Mouse (Mus musculus) left cerebral cortex, adult 8-10 months (tissue): ENCODE measurements around the gene Prtn3. TPM values are rescaled to one million over a fixed set of nuclear protein-coding genes. Genes with fewer than 3 reads are reported as not detected.
A peak's percentile ranks its signal among the peaks of the same experiment; 100 is the strongest.

ENCODE experiments used
- DNase-seq, 2 experiments: peaks; one replicate each; pipeline ENCODE4 v3.0.0; 2022; ENCODE audit warnings: low spot score in 2 of 2
- microRNA-seq, 2 experiments: library from miRNA; unstranded; fragments of <30 nt; microRNA quantifications; one replicate each; pipeline ENCODE4 v1.2.0; 2022
- total RNA-seq, 4 experiments: library from RNA; stranded (reverse); gene quantifications; 2 replicates each; pipeline ENCODE4 v1.2.4; 2022

The Prtn3 gene
- total RNA-seq, 4 experiments from 2014 or later: 2.4 to 3.2 (median 2.7) TPM

- no peak for DNase-seq
Measured at GRCm38 (mm10) chr10:79925785-79926490, 51.7 kb downstream of the Prtn3 start.

DNA sequence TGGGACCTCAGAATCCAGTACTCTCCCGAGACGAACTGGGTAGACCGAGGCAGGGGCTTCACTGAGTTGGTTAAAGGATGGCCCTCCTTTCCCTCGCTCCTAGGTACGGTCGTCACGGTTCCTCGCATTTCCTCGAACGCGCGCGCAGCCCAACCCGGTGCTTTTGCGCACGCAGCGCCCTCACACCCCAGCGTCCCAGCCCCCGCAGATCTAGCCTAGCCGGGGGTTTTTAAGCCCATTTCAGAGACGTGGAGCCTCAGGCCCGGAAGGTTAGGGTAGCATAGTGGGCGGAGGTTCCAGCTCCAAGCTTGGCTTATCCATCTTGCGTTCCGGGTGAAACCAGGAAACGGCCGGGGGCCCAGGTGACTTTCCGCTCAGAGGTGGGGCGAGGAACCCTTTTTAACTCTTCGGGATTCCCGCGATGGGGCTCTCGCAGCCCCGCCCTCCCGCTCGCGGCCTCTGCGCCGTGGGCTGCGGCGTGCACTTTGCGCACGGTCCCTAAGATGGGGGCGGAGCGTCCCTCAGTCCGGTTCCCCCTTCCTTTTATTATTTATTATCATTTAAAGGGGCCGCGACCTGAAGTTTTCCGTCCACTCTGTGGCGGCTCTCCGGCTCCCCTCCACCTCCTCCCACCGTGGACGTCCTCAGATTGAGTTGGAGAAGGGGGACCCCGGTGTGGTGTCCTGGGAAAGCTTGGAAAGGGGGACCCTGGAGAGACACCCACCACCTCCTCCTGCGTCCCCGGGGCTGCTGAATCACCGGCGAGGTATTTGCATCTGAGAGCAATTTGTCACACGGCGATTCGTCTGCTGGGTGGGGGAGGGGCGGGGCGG is 52.4 kb downstream of the Prtn3 start, which contains the start of gene Arid3a:
Arid3a (plus strand) TSS at position 553 of the 833 bp plus-strand sequence.
- DNase-seq: peak; percentile 71 to 78

GRCm38 (mm10) chr10:79927324-79928029 is 53.2 kb downstream of the Prtn3 start:
- DNase-seq: no peak

DNA sequence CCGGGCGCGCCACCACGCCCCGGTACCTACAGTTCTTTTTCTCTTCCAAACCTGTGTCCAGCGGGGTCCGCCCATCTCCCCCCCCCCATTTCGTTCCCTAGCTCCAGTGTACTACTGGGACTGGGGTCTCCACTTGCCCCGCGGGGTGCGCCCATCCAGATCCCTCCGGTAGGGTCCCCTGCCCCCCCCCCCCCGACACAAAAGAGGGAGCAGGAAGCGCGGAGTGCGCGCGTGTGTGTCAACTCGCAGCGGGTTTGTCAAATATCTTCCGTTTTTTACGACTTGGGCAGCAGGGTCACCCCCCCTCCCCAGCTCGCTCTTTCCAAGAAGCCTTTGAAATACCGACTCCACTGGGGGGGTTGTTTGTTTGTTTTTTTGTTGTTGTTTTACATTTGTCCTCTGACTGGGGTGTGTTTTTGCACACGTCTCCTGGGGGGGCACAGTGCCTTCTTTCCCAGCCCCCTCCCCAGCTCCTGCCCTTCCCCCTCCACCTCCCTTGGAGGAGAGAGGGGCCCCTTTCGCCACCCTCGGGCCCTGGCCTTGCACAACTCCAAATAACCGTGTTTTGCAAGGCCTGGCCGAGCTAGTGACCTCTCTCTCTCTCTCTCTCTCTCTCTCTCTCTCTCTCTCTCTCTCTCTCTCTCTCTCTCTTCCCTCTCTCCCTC is 53.9 kb downstream of the Prtn3 start:
- no peak for DNase-seq

DNA sequence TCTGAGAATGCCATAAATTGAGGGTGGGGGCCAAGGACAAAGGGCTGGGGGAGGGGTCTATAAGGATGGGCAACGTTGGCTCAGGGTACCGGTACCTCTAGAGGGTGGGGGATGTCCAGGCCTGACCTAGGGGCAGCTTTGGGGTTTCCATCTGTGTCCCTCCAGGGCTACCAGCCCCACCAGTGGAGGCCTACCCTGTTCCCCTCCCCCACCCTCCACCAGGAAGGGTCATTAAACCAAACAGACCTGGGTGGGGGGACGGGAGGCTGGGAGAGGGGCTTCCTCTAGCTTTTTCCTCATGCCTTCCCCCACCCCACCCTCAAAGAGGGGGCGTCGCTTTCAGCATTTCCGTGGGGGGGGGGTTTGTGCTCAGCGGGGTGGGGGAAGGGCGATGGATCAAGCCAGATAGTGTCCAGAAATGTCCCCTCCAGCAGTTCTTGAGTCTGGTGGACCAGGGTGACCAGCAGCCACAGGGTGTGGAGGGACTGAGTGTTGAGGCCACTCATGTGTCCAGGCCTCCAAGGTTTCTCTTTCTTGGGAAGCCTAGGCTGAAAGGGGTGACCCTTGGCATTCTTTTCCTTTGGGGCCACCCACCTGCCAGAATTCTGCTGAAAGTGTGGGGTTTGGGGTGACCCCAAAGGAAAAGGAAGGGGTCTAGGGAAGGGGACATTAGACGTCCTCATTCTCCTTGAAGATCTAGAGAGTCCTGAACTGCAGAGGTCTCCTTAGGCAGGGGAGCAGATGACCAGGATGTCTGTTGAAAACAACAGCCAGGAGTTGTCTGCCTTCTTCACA is 54.8 kb downstream of the Prtn3 start:
- DNase-seq: no peak

- no peak for DNase-seq
Measured at GRCm38 (mm10) chr10:79929967-79930825, 55.9 kb downstream of the Prtn3 start.

- no peak for DNase-seq
Measured at GRCm38 (mm10) chr10:79930826-79931186, 56.5 kb downstream of the Prtn3 start.

GRCm38 (mm10) chr10:79931797-79932196 is 57.5 kb downstream of the Prtn3 start:
- no peak for DNase-seq

GRCm38 (mm10) chr10:79932736-79933135 is 58.5 kb downstream of the Prtn3 start:
- DNase-seq: no peak

Small RNA genes within 50 kb of the gene (microRNA-seq; reads per million reads assigned to microRNA genes)
- 0 reads per million in 2 experiments for gene Mir6910

Other genes with a start within 250 kb of the Prtn3 start
- gene Shc2, start 236.6 kb upstream of the Prtn3 start, total RNA-seq: 10 to 100 TPM; 40.2 to 48.4 (median 43.4) TPM
- under 1 TPM; 0.42 to 0.70 (median 0.47) TPM for gene Odf3l2, start 228.7 kb upstream of the Prtn3 start, total RNA-seq
- gene Madcam1, start 209.9 kb upstream of the Prtn3 start, total RNA-seq: under 1 TPM in 1 of 4 experiments, not detected in 3; 0.35 TPM
- gene Tpgs1, start 205.1 kb upstream of the Prtn3 start, total RNA-seq: 10 to 100 TPM; 65.1 to 74.5 (median 69.8) TPM
- gene Cdc34, start 192.3 kb upstream of the Prtn3 start, total RNA-seq: 10 to 100 TPM; 65.7 to 72.5 (median 70.4) TPM
- gene Gzmm, start 185.5 kb upstream of the Prtn3 start, total RNA-seq: 1 to 10 TPM; 2.2 to 3.6 (median 3.2) TPM
- gene Bsg, start 170.0 kb upstream of the Prtn3 start, total RNA-seq: 100 to 1,000 TPM; 545 to 609 (median 570) TPM
- 100 to 1,000 TPM; 162 to 182 (median 166) TPM for gene Hcn2, start 157.8 kb upstream of the Prtn3 start, total RNA-seq
- gene Polrmt, start 127.9 kb upstream of the Prtn3 start, total RNA-seq: 10 to 100 TPM; 47.9 to 56.7 (median 51.6) TPM
- gene Fgf22, start 119.4 kb upstream of the Prtn3 start, total RNA-seq: 1 to 10 TPM; 4.7 to 5.9 (median 5.8) TPM
- gene Rnf126, start 107.5 kb upstream of the Prtn3 start, total RNA-seq: 10 to 100 TPM; 76.8 to 92.1 (median 86.8) TPM
- gene Fstl3, start 97.2 kb upstream of the Prtn3 start, total RNA-seq: 1 to 10 TPM; 2.5 to 3.6 (median 2.7) TPM
- under 1 TPM; 0.14 to 0.63 (median 0.39) TPM for gene Prss57, start 83.5 kb upstream of the Prtn3 start, total RNA-seq
- 100 to 1,000 TPM; 265 to 281 (median 267) TPM for gene Palm, start 80.9 kb upstream of the Prtn3 start, total RNA-seq
- gene Misp, start 53.5 kb upstream of the Prtn3 start, total RNA-seq: under 1 TPM; 0.32 to 0.89 (median 0.54) TPM
- gene Ptbp1, start 20.0 kb upstream of the Prtn3 start, total RNA-seq: 10 to 100 TPM; 59.3 to 67.3 (median 63.6) TPM
- 10 to 100 TPM; 49.7 to 56.0 (median 52.7) TPM for gene Plppr3, start 158 bp downstream of the Prtn3 start, total RNA-seq
- not detected for gene Elane, start 11.8 kb downstream of the Prtn3 start, total RNA-seq
- not detected for gene Cfd, start 16.4 kb downstream of the Prtn3 start, total RNA-seq
- 10 to 100 TPM; 51.9 to 68.0 (median 61.4) TPM for gene Med16, start 34.4 kb downstream of the Prtn3 start, total RNA-seq
- not detected for gene Gm26602, start 36.4 kb downstream of the Prtn3 start, total RNA-seq
- gene Kiss1r, start 42.5 kb downstream of the Prtn3 start, total RNA-seq: 1 to 10 TPM; 5.8 to 8.3 (median 6.4) TPM
- gene R3hdm4, start 46.7 kb downstream of the Prtn3 start, total RNA-seq: 100 to 1,000 TPM; 312 to 357 (median 346) TPM
- gene Arid3a, start 52.6 kb downstream of the Prtn3 start, total RNA-seq: 1 to 10 TPM; 5.0 to 7.8 (median 7.5) TPM
- gene Wdr18, start 85.7 kb downstream of the Prtn3 start, total RNA-seq: 10 to 100 TPM; 38.5 to 48.2 (median 44.6) TPM
- gene Grin3b, start 96.2 kb downstream of the Prtn3 start, total RNA-seq: under 1 TPM; 0.23 to 0.30 (median 0.24) TPM
- 100 to 1,000 TPM; 105 to 117 (median 113) TPM for gene Tmem259, start 109.9 kb downstream of the Prtn3 start, total RNA-seq
- gene Cnn2, start 114.1 kb downstream of the Prtn3 start, total RNA-seq: 1 to 10 TPM; 5.4 to 6.7 (median 6.3) TPM
- gene Abca7, start 122.0 kb downstream of the Prtn3 start, total RNA-seq: 10 to 100 TPM; 11.0 to 12.3 (median 12.0) TPM
- 1 to 10 TPM; 3.6 to 9.6 (median 6.0) TPM for gene Arhgap45, start 142.2 kb downstream of the Prtn3 start, total RNA-seq
- gene Polr2e, start 165.3 kb downstream of the Prtn3 start, total RNA-seq: 10 to 100 TPM; 64.7 to 80.4 (median 72.9) TPM
- gene Gpx4, start 172.7 kb downstream of the Prtn3 start, total RNA-seq: 100 to 1,000 TPM; 472 to 551 (median 538) TPM
- gene Sbno2, start 231.1 kb downstream of the Prtn3 start, total RNA-seq: 10 to 100 TPM; 16.2 to 32.0 (median 20.3) TPM
- gene Stk11, start 241.3 kb downstream of the Prtn3 start, total RNA-seq: 100 to 1,000 TPM; 102 to 111 (median 109) TPM